Mouse (Mus musculus): Measurements from ENCODE around the gene Atf6. TPM values are rescaled to one million over a fixed set of nuclear protein-coding genes. Genes with fewer than 3 reads are reported as not detected.

The Atf6 gene
- total and polyA plus RNA-seq, 3 experiments = 33.8 to 47.0 (median 35.3) TPM

GRCm38 (mm10) chr1:170709481-170709880 lies 158.1 kb downstream of the Atf6 start (continued):
- no peak for TF ChIP-seq ZNF384 (IDR thresholded peaks at IDR 0.05; ENCODE audit: low read depth, low read length)
- TF ChIP-seq BHLHE40 (IDR thresholded peaks at IDR 0.05; ENCODE audit: low read depth, low read length) = peak; percentile 63
- TF ChIP-seq ETS1 (conservative IDR thresholded peaks at IDR 0.05; ENCODE audit: low read depth, low read length) = peak; percentile 80
- peak; percentile 23; the same call in 1 of the 2 replicates for TF ChIP-seq ZMIZ1 (IDR thresholded peaks at IDR 0.05; ENCODE audit: low read depth, low read length)
- TF ChIP-seq NRF1 (IDR thresholded peaks at IDR 0.05; ENCODE audit: low read depth, low read length) = peak; percentile 67; the same call in 1 of the 2 replicates
- no peak for TF ChIP-seq MAZ (IDR thresholded peaks at IDR 0.05; ENCODE audit: low read depth, low read length)
- peak; percentile 33; the same call in 1 of the 2 replicates for TF ChIP-seq RCOR1 (conservative IDR thresholded peaks at IDR 0.05; ENCODE audit: low read depth, low read length)
- peak; percentile 89; the same call in 1 of the 2 replicates for TF ChIP-seq MEF2A (IDR thresholded peaks at IDR 0.05; ENCODE audit: borderline replicate concordance, low read depth, low read length)
- no peak for TF ChIP-seq CHD2 (IDR thresholded peaks at IDR 0.05; ENCODE audit: low read length)
- peak; percentile 72; the same call in 1 of the 2 replicates for TF ChIP-seq TBP (conservative IDR thresholded peaks at IDR 0.05; ENCODE audit: low read depth, low read length)
- TF ChIP-seq USF1 (IDR thresholded peaks at IDR 0.05; ENCODE audit: low read depth, low read length) = no peak
- TF ChIP-seq JUN (IDR thresholded peaks at IDR 0.05; ENCODE audit: insufficient read depth, low read depth, low read length) = 0 out of 2 replicates have a peak, but pooled peaks have one; percentile 5

DNA sequence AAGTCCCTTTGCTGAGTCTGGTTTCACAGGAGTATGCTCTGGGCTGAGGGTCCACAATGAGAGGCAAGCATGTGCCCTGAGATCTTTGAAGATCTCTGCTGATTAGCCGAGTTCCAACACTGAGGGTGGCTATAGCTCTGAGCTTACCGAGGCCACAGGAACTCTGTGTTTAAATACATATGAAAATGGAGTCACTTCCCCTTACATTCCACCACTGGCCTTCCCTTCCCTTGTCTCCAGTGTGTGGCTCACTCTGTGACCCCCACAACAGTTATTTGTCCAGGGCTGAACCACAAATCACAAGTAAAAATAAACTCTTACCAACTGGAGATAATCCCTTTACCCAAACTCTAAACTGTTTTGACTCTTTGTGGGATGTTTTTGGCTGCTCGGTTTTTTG lies 158.5 kb downstream of the Atf6 start:
- dilution Hi-C loops (cut with MboI; ENCODE audit: extremely low pct_ligation_motif_present, extremely low pct_unique_long_range_greater_than_20kb, low sequenced_read_pairs) (no loop called here), in situ Hi-C loops (cut with MboI; ENCODE audit: low pct_ligation_motif_present, low pct_unique_long_range_greater_than_20kb, low sequenced_read_pairs) (no loop called here)
- no peak overlapping the region for H3K4me3 ChIP-seq (replicated peaks in 1 of 3; ENCODE audit: low read depth in 2 of 3, low read length in 2 of 3, poor library complexity in 1 of 3)
- no peak overlapping the region for H3K4me2 ChIP-seq (ENCODE audit: insufficient read depth, low read depth, poor library complexity, severe bottlenecking)
- DNase-seq (ENCODE audit: extremely low read depth) = no peak
- TF ChIP-seq POLR2AphosphoS2 (IDR thresholded peaks at IDR 0.05; ENCODE audit: low read depth, low read length) (0 out of 2 replicates have a peak, but pooled peaks have one; percentile 12), MEF2A (IDR thresholded peaks at IDR 0.05; ENCODE audit: borderline replicate concordance, low read depth, low read length) (no peak)
- H3K9ac ChIP-seq (ENCODE audit: insufficient read depth, low read depth) = peak overlapping the region; percentile 29; the same call in 1 of the 2 replicates
- H3K4me1 ChIP-seq (ENCODE audit: control insufficient read depth in 1 of 2, insufficient read depth in 2 of 2) = peaks cover 16 to 73% of the 10 kb centered on the region in 2 experiments
- peaks cover 9% of the 10 kb centered on the region for H3K79me2 ChIP-seq (replicated peaks; ENCODE audit: control insufficient read depth, extremely low read depth, insufficient read depth, poor library complexity, severe bottlenecking)
- H3K9me3 ChIP-seq (replicated peaks; ENCODE audit: low read length) = no peaks in the 10 kb centered on the region
- peak overlapping the region; percentile 91 for H3K27ac ChIP-seq (ENCODE audit: insufficient read depth, low read depth)
- no peaks in the 10 kb centered on the region for H3K27me3 ChIP-seq (replicated peaks)
- peaks cover 20 to 36% of the 10 kb centered on the region in 2 experiments for H3K36me3 ChIP-seq (replicated peaks in 1 of 2; ENCODE audit: control insufficient read depth in 1 of 2, insufficient read depth in 1 of 2, low read length in 1 of 2)

GRCm38 (mm10) chr1:170706046-170706445 lies 161.5 kb downstream of the Atf6 start:
- peaks cover 6% of the 10 kb centered on the region for H3K79me2 ChIP-seq (replicated peaks; ENCODE audit: control insufficient read depth, extremely low read depth, insufficient read depth, poor library complexity, severe bottlenecking)
- dilution Hi-C loops (cut with MboI; ENCODE audit: extremely low pct_ligation_motif_present, extremely low pct_unique_long_range_greater_than_20kb, low sequenced_read_pairs) (no loop called here), in situ Hi-C loops (cut with MboI; ENCODE audit: low pct_ligation_motif_present, low pct_unique_long_range_greater_than_20kb, low sequenced_read_pairs) (no loop called here)
- no peaks in the 10 kb centered on the region for H3K27me3 ChIP-seq (replicated peaks)
- TF ChIP-seq CHD2 (IDR thresholded peaks at IDR 0.05; ENCODE audit: low read length) (no peak), SIN3A (IDR thresholded peaks at IDR 0.05; ENCODE audit: low read length) (no peak), NRF1 (IDR thresholded peaks at IDR 0.05; ENCODE audit: low read depth, low read length) (no peak), EP300 (IDR thresholded peaks at IDR 0.05; ENCODE audit: low read length) (no peak), GABPA (IDR thresholded peaks at IDR 0.05; ENCODE audit: insufficient replicate concordance, low read depth, low read length) (no peak), MEF2A (IDR thresholded peaks at IDR 0.05; ENCODE audit: borderline replicate concordance, low read depth, low read length) (no peak), ZC3H11A (IDR thresholded peaks at IDR 0.05; ENCODE audit: low read depth, low read length) (no peak), JUND (conservative IDR thresholded peaks at IDR 0.05; ENCODE audit: low read depth, low read length) (no peak), HCFC1 (IDR thresholded peaks at IDR 0.05; ENCODE audit: low read depth, low read length) (no peak), E2F4 (IDR thresholded peaks at IDR 0.05; ENCODE audit: insufficient replicate concordance, low read depth, low read length) (no peak), MAFK (IDR thresholded peaks at IDR 0.05; ENCODE audit: insufficient replicate concordance, low read length) (no peak), MYC (IDR thresholded peaks at IDR 0.05; ENCODE audit: low read depth, low read length) (no peak), TBP (conservative IDR thresholded peaks at IDR 0.05; ENCODE audit: low read depth, low read length) (no peak), POLR2A (IDR thresholded peaks at IDR 0.05; ENCODE audit: low read depth, low read length) (no peak), ETS1 (conservative IDR thresholded peaks at IDR 0.05; ENCODE audit: low read depth, low read length) (no peak), POLR2AphosphoS2 (IDR thresholded peaks at IDR 0.05; ENCODE audit: low read depth, low read length) (no peak), MAX (IDR thresholded peaks at IDR 0.05; ENCODE audit: low read length) (no peak), NELFE (IDR thresholded peaks at IDR 0.05; ENCODE audit: low read depth, low read length) (no peak)
- DNase-seq (ENCODE audit: extremely low read depth) = no peak
- no peak overlapping the region for H3K4me3 ChIP-seq (replicated peaks in 1 of 3; ENCODE audit: low read depth in 2 of 3, low read length in 2 of 3, poor library complexity in 1 of 3)
- no peaks in the 10 kb centered on the region for H3K9me3 ChIP-seq (replicated peaks; ENCODE audit: low read length)
- no peak overlapping the region for H3K9ac ChIP-seq (ENCODE audit: insufficient read depth, low read depth)
- no peak overlapping the region for H3K27ac ChIP-seq (ENCODE audit: insufficient read depth, low read depth)
- H3K4me1 ChIP-seq (ENCODE audit: control insufficient read depth in 1 of 2, insufficient read depth in 2 of 2) = peaks cover 29 to 95% of the 10 kb centered on the region in 2 experiments
- peaks cover 20 to 38% of the 10 kb centered on the region in 2 experiments for H3K36me3 ChIP-seq (replicated peaks in 1 of 2; ENCODE audit: control insufficient read depth in 1 of 2, insufficient read depth in 1 of 2, low read length in 1 of 2)
- H3K4me2 ChIP-seq (ENCODE audit: insufficient read depth, low read depth, poor library complexity, severe bottlenecking) = no peak overlapping the region
